Mouse (Mus musculus): Measurements from ENCODE around the gene Olfr875. TPM values are rescaled to one million over a fixed set of nuclear protein-coding genes. Genes with fewer than 3 reads are reported as not detected.

Gene Olfr875
- not detected in 2 replicates for polyA plus RNA-seq (2014; fragmentation: Nextera tagmentation; extraction: Ambion mirVana)

- 53% methylated on average over 2 of the region's 2 CpGs for WGBS
- Histone ChIP-seq H3K9me3 (ENCODE audit: control insufficient read depth, low read length) (no peaks in the 10 kb centered on the region), H3K27me3 (ENCODE audit: control insufficient read depth, insufficient read depth, low read length) (no peaks in the 10 kb centered on the region), H3K27ac (ENCODE audit: low read depth, low read length) (no peak within 1 kb of the TSS), H3K4me1 (replicated peaks; ENCODE audit: control insufficient read depth, insufficient read depth, low read length) (no peaks in the 10 kb centered on the region), H3K4me2 (replicated peaks; ENCODE audit: low read depth, low read length) (no peak within 1 kb of the TSS), H3K4me3 (ENCODE audit: low read depth, low read length) (no peak within 1 kb of the TSS), H3K36me3 (ENCODE audit: control insufficient read depth, insufficient read depth, low read length) (no peaks in the 10 kb centered on the region), H3K9ac (ENCODE audit: low read depth, low read length) (no peak within 1 kb of the TSS)
- no peak for ATAC-seq (ENCODE audit: low FRiP score)
- DNase-seq (ENCODE audit: low spot score) = no peak
These were observed at the start of gene Olfr875 for GRCm38 (mm10) chr9:37771759-37772158. Gene Olfr875 (plus strand): TSS chr9:37771857.

- Histone ChIP-seq H3K4me3 (ENCODE audit: low read depth, low read length) (no peak overlapping the region), H3K4me1 (replicated peaks; ENCODE audit: control insufficient read depth, insufficient read depth, low read length) (no peaks in the 10 kb centered on the region), H3K36me3 (ENCODE audit: control insufficient read depth, insufficient read depth, low read length) (no peaks in the 10 kb centered on the region), H3K27me3 (ENCODE audit: control insufficient read depth, insufficient read depth, low read length) (no peaks in the 10 kb centered on the region), H3K27ac (ENCODE audit: low read depth, low read length) (no peak overlapping the region), H3K4me2 (replicated peaks; ENCODE audit: low read depth, low read length) (no peak overlapping the region), H3K9me3 (ENCODE audit: control insufficient read depth, low read length) (no peaks in the 10 kb centered on the region), H3K9ac (ENCODE audit: low read depth, low read length) (no peak overlapping the region)
- ATAC-seq (ENCODE audit: low FRiP score) (no peak), DNase-seq (ENCODE audit: low spot score) (no peak)
- 96% methylated on average over 1 of the region's 1 CpGs for WGBS
These were observed 37.3 kb upstream of the Olfr875 start for GRCm38 (mm10) chr9:37734310-37734709.

GRCm38 (mm10) chr9:37744806-37745205, 26.9 kb upstream of the Olfr875 start, which contains the start of gene Olfr874:
Gene Olfr874 (plus strand): TSS chr9:37745106.
- no peak for ATAC-seq (ENCODE audit: low FRiP score)
- Histone ChIP-seq H3K4me2 (replicated peaks; ENCODE audit: low read depth, low read length) (no peak within 1 kb of the TSS), H3K27me3 (ENCODE audit: control insufficient read depth, insufficient read depth, low read length) (no peaks in the 10 kb centered on the region), H3K4me1 (replicated peaks; ENCODE audit: control insufficient read depth, insufficient read depth, low read length) (no peaks in the 10 kb centered on the region), H3K4me3 (ENCODE audit: low read depth, low read length) (no peak within 1 kb of the TSS), H3K9me3 (ENCODE audit: control insufficient read depth, low read length) (no peaks in the 10 kb centered on the region), H3K27ac (ENCODE audit: low read depth, low read length) (no peak within 1 kb of the TSS), H3K36me3 (ENCODE audit: control insufficient read depth, insufficient read depth, low read length) (no peaks in the 10 kb centered on the region), H3K9ac (ENCODE audit: low read depth, low read length) (no peak within 1 kb of the TSS)
- DNase-seq (ENCODE audit: low spot score) = no peak

GRCm38 (mm10) chr9:37750319-37751075, 21.2 kb upstream of the Olfr875 start:
- Histone ChIP-seq H3K9ac (ENCODE audit: low read depth, low read length) (no peak overlapping the region), H3K9me3 (ENCODE audit: control insufficient read depth, low read length) (no peaks in the 10 kb centered on the region), H3K4me1 (replicated peaks; ENCODE audit: control insufficient read depth, insufficient read depth, low read length) (no peaks in the 10 kb centered on the region), H3K4me2 (replicated peaks; ENCODE audit: low read depth, low read length) (no peak overlapping the region), H3K4me3 (ENCODE audit: low read depth, low read length) (no peak overlapping the region), H3K27me3 (ENCODE audit: control insufficient read depth, insufficient read depth, low read length) (no peaks in the 10 kb centered on the region), H3K27ac (ENCODE audit: low read depth, low read length) (no peak overlapping the region), H3K36me3 (ENCODE audit: control insufficient read depth, insufficient read depth, low read length) (no peaks in the 10 kb centered on the region)
- DNase-seq (ENCODE audit: low spot score) (peak; percentile 30), ATAC-seq (ENCODE audit: low FRiP score) (peak; percentile 78)
- 29% methylated on average over 7 of the region's 7 CpGs for WGBS

GRCm38 (mm10) chr9:37751467-37751866, 20.2 kb upstream of the Olfr875 start:
- H3K9ac ChIP-seq (ENCODE audit: low read depth, low read length) = no peak overlapping the region
- no peaks in the 10 kb centered on the region for H3K27me3 ChIP-seq (ENCODE audit: control insufficient read depth, insufficient read depth, low read length)
- no peak overlapping the region for H3K27ac ChIP-seq (ENCODE audit: low read depth, low read length)
- H3K36me3 ChIP-seq (ENCODE audit: control insufficient read depth, insufficient read depth, low read length) = no peaks in the 10 kb centered on the region
- ATAC-seq (ENCODE audit: low FRiP score) (no peak), DNase-seq (ENCODE audit: low spot score) (no peak)
- no peak overlapping the region for H3K4me3 ChIP-seq (ENCODE audit: low read depth, low read length)
- H3K4me1 ChIP-seq (replicated peaks; ENCODE audit: control insufficient read depth, insufficient read depth, low read length) = no peaks in the 10 kb centered on the region
- no peak overlapping the region for H3K4me2 ChIP-seq (replicated peaks; ENCODE audit: low read depth, low read length)
- WGBS = 65% methylated on average over 2 of the region's 2 CpGs
- no peaks in the 10 kb centered on the region for H3K9me3 ChIP-seq (ENCODE audit: control insufficient read depth, low read length)

- Histone ChIP-seq H3K4me2 (replicated peaks; ENCODE audit: low read depth, low read length) (no peak overlapping the region), H3K27me3 (ENCODE audit: control insufficient read depth, insufficient read depth, low read length) (no peaks in the 10 kb centered on the region), H3K36me3 (ENCODE audit: control insufficient read depth, insufficient read depth, low read length) (no peaks in the 10 kb centered on the region), H3K4me3 (ENCODE audit: low read depth, low read length) (no peak overlapping the region), H3K4me1 (replicated peaks; ENCODE audit: control insufficient read depth, insufficient read depth, low read length) (no peaks in the 10 kb centered on the region), H3K27ac (ENCODE audit: low read depth, low read length) (no peak overlapping the region), H3K9me3 (ENCODE audit: control insufficient read depth, low read length) (no peaks in the 10 kb centered on the region), H3K9ac (ENCODE audit: low read depth, low read length) (no peak overlapping the region)
- WGBS = 77% methylated on average over 4 of the region's 4 CpGs
- no peak for DNase-seq (ENCODE audit: low spot score)
- no peak for ATAC-seq (ENCODE audit: low FRiP score)
These were observed 19.7 kb upstream of the Olfr875 start for GRCm38 (mm10) chr9:37752006-37752405.

GRCm38 (mm10) chr9:37761728-37762127, 9.9 kb upstream of the Olfr875 start:
- H3K4me2 ChIP-seq (replicated peaks; ENCODE audit: low read depth, low read length) = no peak overlapping the region

GRCm38 (mm10) chr9:37762541-37762940, 9.1 kb upstream of the Olfr875 start:
- ATAC-seq (ENCODE audit: low FRiP score) = no peak
- H3K36me3 ChIP-seq (ENCODE audit: control insufficient read depth, insufficient read depth, low read length) = no peaks in the 10 kb centered on the region
- no peak overlapping the region for H3K4me3 ChIP-seq (ENCODE audit: low read depth, low read length)
- no peak overlapping the region for H3K4me2 ChIP-seq (replicated peaks; ENCODE audit: low read depth, low read length)
- no peak overlapping the region for H3K9ac ChIP-seq (ENCODE audit: low read depth, low read length)
- H3K27me3 ChIP-seq (ENCODE audit: control insufficient read depth, insufficient read depth, low read length) = no peaks in the 10 kb centered on the region
- DNase-seq (ENCODE audit: low spot score) = no peak
- WGBS = 66% methylated on average over 2 of the region's 2 CpGs
- H3K9me3 ChIP-seq (ENCODE audit: control insufficient read depth, low read length) = no peaks in the 10 kb centered on the region
- H3K4me1 ChIP-seq (replicated peaks; ENCODE audit: control insufficient read depth, insufficient read depth, low read length) = no peaks in the 10 kb centered on the region
- H3K27ac ChIP-seq (ENCODE audit: low read depth, low read length) = no peak overlapping the region

More at GRCm38 (mm10) chr9:37761728-37762127, 9.9 kb upstream of the Olfr875 start:
- no peaks in the 10 kb centered on the region for H3K9me3 ChIP-seq (ENCODE audit: control insufficient read depth, low read length)
- 84% methylated on average over 2 of the region's 2 CpGs for WGBS
- H3K27ac ChIP-seq (ENCODE audit: low read depth, low read length) = no peak overlapping the region
- H3K4me1 ChIP-seq (replicated peaks; ENCODE audit: control insufficient read depth, insufficient read depth, low read length) = no peaks in the 10 kb centered on the region
- DNase-seq (ENCODE audit: low spot score) (no peak), ATAC-seq (ENCODE audit: low FRiP score) (no peak)
- no peaks in the 10 kb centered on the region for H3K27me3 ChIP-seq (ENCODE audit: control insufficient read depth, insufficient read depth, low read length)
- no peak overlapping the region for H3K9ac ChIP-seq (ENCODE audit: low read depth, low read length)
- H3K4me3 ChIP-seq (ENCODE audit: low read depth, low read length) = no peak overlapping the region
- no peaks in the 10 kb centered on the region for H3K36me3 ChIP-seq (ENCODE audit: control insufficient read depth, insufficient read depth, low read length)

GRCm38 (mm10) chr9:37770661-37771060, 996 bp upstream of the Olfr875 start:
- Histone ChIP-seq H3K27me3 (ENCODE audit: control insufficient read depth, insufficient read depth, low read length) (no peaks in the 10 kb centered on the region), H3K9ac (ENCODE audit: low read depth, low read length) (no peak overlapping the region), H3K4me1 (replicated peaks; ENCODE audit: control insufficient read depth, insufficient read depth, low read length) (no peaks in the 10 kb centered on the region), H3K4me2 (replicated peaks; ENCODE audit: low read depth, low read length) (no peak overlapping the region), H3K9me3 (ENCODE audit: control insufficient read depth, low read length) (no peaks in the 10 kb centered on the region), H3K36me3 (ENCODE audit: control insufficient read depth, insufficient read depth, low read length) (no peaks in the 10 kb centered on the region), H3K4me3 (ENCODE audit: low read depth, low read length) (no peak overlapping the region), H3K27ac (ENCODE audit: low read depth, low read length) (no peak overlapping the region)
- WGBS = 82% methylated on average over 2 of the region's 2 CpGs
- DNase-seq (ENCODE audit: low spot score) (no peak), ATAC-seq (ENCODE audit: low FRiP score) (no peak)

Data from hindbrain, embryonic 11.5 days (tissue).